Mouse (Mus musculus) heart, postnatal 0 days (tissue): ENCODE results near the gene Dcun1d3. TPM values are rescaled to one million over a fixed set of nuclear protein-coding genes. Genes with fewer than 3 reads are reported as not detected.

Experiments
- ATAC-seq: fragments of 200-750 bp; cut with Nextera tagmentation; 2 replicates; pipeline ENCODE4 v1.8.0; 2017; ENCODE audit warnings: low read depth, moderate number of reproducible peaks, moderate library complexity; ENCODE audit not compliant: insufficient read depth
- DNase-seq: peaks from one replicate; pipeline ENCODE4 v3.0.0-alpha.2; 2016; ENCODE audit warnings: low spot score
- H3K27ac ChIP-seq: fragments of 300-500 bp; sonication (generic); 2 replicates; pipeline ENCODE4 v1.5.1; 2014; ENCODE audit warnings: low read depth, mild to moderate bottlenecking
- H3K27me3 ChIP-seq: fragments of 300-500 bp; sonication (generic); 2 replicates; pipeline ENCODE4 v1.6.1; 2014; ENCODE audit warnings: low read length, mixed read lengths; ENCODE audit not compliant: control insufficient read depth, insufficient read depth
- H3K36me3 ChIP-seq: fragments of 300-500 bp; sonication (generic); replicated peaks from 2 replicates; pipeline ENCODE4 v1.6.1; 2014; ENCODE audit warnings: low read length, mixed read lengths; ENCODE audit not compliant: control insufficient read depth, insufficient read depth
- H3K4me1 ChIP-seq: fragments of 300-500 bp; sonication (generic); 2 replicates; pipeline ENCODE4 v1.6.1; 2014; ENCODE audit warnings: antibody characterized with exemption; ENCODE audit not compliant: control insufficient read depth, insufficient read depth
- H3K4me2 ChIP-seq: fragments of 300-500 bp; sonication (generic); 2 replicates; pipeline ENCODE4 v1.6.1; 2014; ENCODE audit warnings: low read depth, mild to moderate bottlenecking, low read length, moderate library complexity
- H3K4me3 ChIP-seq: fragments of 300-500 bp; sonication (generic); 2 replicates; pipeline ENCODE4 v1.5.1; 2014; ENCODE audit warnings: low read depth, low read length
- H3K9ac ChIP-seq: fragments of 300-500 bp; sonication (generic); replicated peaks from 2 replicates; pipeline ENCODE4 v1.6.1; 2014; ENCODE audit warnings: low read depth, low read length, mixed read lengths
- H3K9me3 ChIP-seq: fragments of 300-500 bp; sonication (generic); replicated peaks from 2 replicates; pipeline ENCODE4 v1.6.1; 2016; ENCODE audit warnings: low read length; ENCODE audit not compliant: control insufficient read depth
- CTCF ChIP-seq: IDR thresholded peaks from 2 replicates; pipeline ENCODE4 v1.5.1; 2016; ENCODE audit warnings: antibody characterized with exemption, control low read depth, low read depth
- EP300 ChIP-seq: IDR thresholded peaks from 2 replicates; pipeline ENCODE4 v1.6.1; 2016; ENCODE audit warnings: antibody characterized with exemption, low read depth
- WGBS: fragments of 180-500 bp; shearing (Covaris S2); extraction: QIAGEN DNeasy Blood & Tissue Kit; methylation state at CpG from one replicate; pipeline ENCODE4 v1.1.7; 2014; 5-methylcytosine and 5-hydroxymethylcytosine counted together
- polyA plus RNA-seq: library from polyadenylated mRNA; unstranded; fragments of >200 nt; fragmentation: Nextera tagmentation; extraction: Ambion mirVana; gene quantifications from 2 replicates; pipeline ENCODE4 v1.2.1, GENCODE M21; 2015
- total RNA-seq: library from RNA; depleted of rRNA; stranded (reverse); fragments of >200 nt; gene quantifications from 2 replicates; pipeline ENCODE4 v1.2.3, GENCODE M21; 2014; ENCODE audit warnings: low replicate concordance

The Dcun1d3 gene
- total and polyA plus RNA-seq, 2 experiments from 2014 or later = 5.5 to 8.2 TPM

- Histone ChIP-seq H3K27me3 (no peaks in the 10 kb centered on the region), H3K36me3 (no peaks in the 10 kb centered on the region), H3K9me3 (no peaks in the 10 kb centered on the region), H3K27ac (no peak overlapping the region), H3K9ac (no peak overlapping the region), H3K4me3 (no peak overlapping the region), H3K4me2 (no peak overlapping the region), H3K4me1 (0 out of 2 replicates have a peak, but pooled peaks cover 4% of the 10 kb centered on the region)
- DNase-seq (no peak), ATAC-seq (no peak)
- TF ChIP-seq CTCF (no peak), EP300 (no peak)
- WGBS = 59% methylated on average over 4 of the region's 4 CpGs
Measured at GRCm38 (mm10) chr7:119887887-119888286, 8.2 kb downstream of the Dcun1d3 start.

GRCm38 (mm10) chr7:119881229-119881628, 14.9 kb downstream of the Dcun1d3 start:
- Histone ChIP-seq H3K9me3 (no peaks in the 10 kb centered on the region), H3K27ac (no peak overlapping the region), H3K4me3 (no peak overlapping the region), H3K9ac (no peak overlapping the region), H3K36me3 (peaks cover 16% of the 10 kb centered on the region; the same call in 1 of the 2 replicates), H3K27me3 (no peaks in the 10 kb centered on the region), H3K4me1 (no peaks in the 10 kb centered on the region), H3K4me2 (no peak overlapping the region)
- WGBS = 68% methylated on average over 2 of the region's 2 CpGs
- DNase-seq (no peak), ATAC-seq (no peak)
- TF ChIP-seq EP300 (no peak), CTCF (no peak)

- 92% methylated on average over 5 of the region's 5 CpGs for WGBS
- DNase-seq = no peak
Measured at GRCm38 (mm10) chr7:119880345-119880744, 15.8 kb downstream of the Dcun1d3 start.

GRCm38 (mm10) chr7:119879171-119879570, 16.9 kb downstream of the Dcun1d3 start:
- Histone ChIP-seq H3K9ac (no peak overlapping the region), H3K4me1 (peaks cover 5% of the 10 kb centered on the region; the same call in 1 of the 2 replicates), H3K4me3 (no peak overlapping the region), H3K36me3 (peaks cover 16% of the 10 kb centered on the region; the same call in 1 of the 2 replicates), H3K27me3 (no peaks in the 10 kb centered on the region), H3K4me2 (no peak overlapping the region), H3K27ac (no peak overlapping the region), H3K9me3 (no peaks in the 10 kb centered on the region)
- TF ChIP-seq CTCF (no peak), EP300 (no peak)
- no peak for ATAC-seq
- 88% methylated on average over 4 of the region's 4 CpGs for WGBS
- DNase-seq = no peak

More at GRCm38 (mm10) chr7:119880345-119880744, 15.8 kb downstream of the Dcun1d3 start:
- Histone ChIP-seq H3K9ac (no peak overlapping the region), H3K27ac (no peak overlapping the region), H3K27me3 (no peaks in the 10 kb centered on the region), H3K4me2 (no peak overlapping the region), H3K4me1 (peaks cover 5% of the 10 kb centered on the region; the same call in 1 of the 2 replicates), H3K36me3 (peaks cover 16% of the 10 kb centered on the region; the same call in 1 of the 2 replicates), H3K9me3 (no peaks in the 10 kb centered on the region), H3K4me3 (no peak overlapping the region)
- ATAC-seq = no peak
- TF ChIP-seq CTCF (no peak), EP300 (no peak)

- H3K4me1 ChIP-seq = peaks cover 5% of the 10 kb centered on the region; the same call in 1 of the 2 replicates
- WGBS = 42% methylated on average over 3 of the region's 3 CpGs
- H3K9me3 ChIP-seq = no peaks in the 10 kb centered on the region
- no peak overlapping the region for H3K4me3 ChIP-seq
- no peak for DNase-seq
- no peak overlapping the region for H3K27ac ChIP-seq
- H3K9ac ChIP-seq = no peak overlapping the region
- H3K27me3 ChIP-seq = no peaks in the 10 kb centered on the region
- no peak overlapping the region for H3K4me2 ChIP-seq
- ATAC-seq = no peak
- no peak for TF ChIP-seq CTCF
- no peak for TF ChIP-seq EP300
- H3K36me3 ChIP-seq = peaks cover 16% of the 10 kb centered on the region; the same call in 1 of the 2 replicates
Measured at GRCm38 (mm10) chr7:119875776-119876440, 20.2 kb downstream of the Dcun1d3 start.
